In genomic region chr9:7914925-7915324, GRCm38 (mm10) we compare ENCODE assay signal across 9 mouse cellular contexts. TPM values are rescaled to one million over a fixed set of nuclear protein-coding genes. Genes with fewer than 3 reads are reported as not detected.
DNase-seq lines count a peak whose midpoint lies in the region; ATAC-seq and TF ChIP-seq lines count a peak whose summit lies in the region.
"Had no signal": no experiment of that assay in that cellular context is flagged by ENCODE, and none has a peak within 500 bp of the region (broad histone marks: within the 10 kb centered on the region; RNA-seq: fewer than 3 reads in every experiment).

No protein-coding gene starts in this region.

- H3K36me3 ChIP-seq in heart, embryonic 10.5 days, result no peaks in the 10 kb centered on the region
- H3K36me3 ChIP-seq in ES-Bruce4 (ENCODE audit: control insufficient read depth, insufficient read depth, low read length, poor library complexity, severe bottlenecking), result no peaks in the 10 kb centered on the region
- H3K36me3 ChIP-seq in forebrain, embryonic 16.5 days (ENCODE audit: control insufficient read depth, insufficient read depth), result no peaks in the 10 kb centered on the region
- no peaks in the 10 kb centered on the region for H3K36me3 ChIP-seq in liver, embryonic 12.5 days

- intact Hi-C loops in heart, postnatal 36 days (cut with DNase I), result loop anchor here (1.0 to 5.0 kb wide), 3 partner anchors 9 to 217 kb away; partner anchors contain the start of gene Cep126
- intact Hi-C loops in left cerebral cortex, postnatal 36 days (cut with DNase I), result no loop called here

- TF ChIP-seq POLR2A in ES-Bruce4 (IDR thresholded peaks at IDR 0.05; ENCODE audit: insufficient read depth, low read length), result no peak

- no peak for TF ChIP-seq CTCF in ES-Bruce4 (IDR thresholded peaks at IDR 0.05; ENCODE audit: low read depth, low read length)

- peak overlapping the region; percentile 47 for H3K4me3 ChIP-seq in heart, embryonic 10.5 days
- H3K4me3 ChIP-seq in ES-Bruce4 (ENCODE audit: low read depth, low read length), result no peak overlapping the region; the same call in 1 of the 2 replicates
- no peak overlapping the region for H3K4me3 ChIP-seq in forebrain, embryonic 16.5 days (replicated peaks; ENCODE audit: low read length)
- H3K4me3 ChIP-seq in liver, embryonic 12.5 days, result no peak overlapping the region

- no peaks in the 10 kb centered on the region for H3K27me3 ChIP-seq in heart, embryonic 10.5 days (ENCODE audit: insufficient read depth, poor library complexity, severe bottlenecking)
- H3K27me3 ChIP-seq in ES-Bruce4 (ENCODE audit: control insufficient read depth, insufficient read depth, low read length, poor library complexity, severe bottlenecking), result no peaks in the 10 kb centered on the region
- H3K27me3 ChIP-seq in forebrain, embryonic 16.5 days (replicated peaks; ENCODE audit: control insufficient read depth, insufficient read depth, low read length), result no peaks in the 10 kb centered on the region
- no peaks in the 10 kb centered on the region for H3K27me3 ChIP-seq in liver, embryonic 12.5 days (replicated peaks)

- ATAC-seq in forebrain, embryonic 16.5 days, result peak; percentile 22
- ATAC-seq in liver, embryonic 12.5 days, result no peak

- H3K4me1 ChIP-seq in heart, embryonic 10.5 days, result 0 out of 2 replicates have a peak, but pooled peaks cover 8% of the 10 kb centered on the region
- H3K4me1 ChIP-seq in ES-Bruce4 (ENCODE audit: control insufficient read depth, insufficient read depth, low read length), result no peaks in the 10 kb centered on the region
- 0 out of 2 replicates have a peak, but pooled peaks cover 3% of the 10 kb centered on the region for H3K4me1 ChIP-seq in forebrain, embryonic 16.5 days (replicated peaks; ENCODE audit: control insufficient read depth, insufficient read depth, low read length)
- H3K4me1 ChIP-seq in liver, embryonic 12.5 days, result peaks cover 22% of the 10 kb centered on the region

- H3K4me2 ChIP-seq in forebrain, embryonic 16.5 days (ENCODE audit: low read length), result peak overlapping the region; percentile 55
- peak overlapping the region; percentile 59 for H3K4me2 ChIP-seq in liver, embryonic 12.5 days

- H3K9me3 ChIP-seq in heart, embryonic 10.5 days, result no peaks in the 10 kb centered on the region
- H3K9me3 ChIP-seq in ES-Bruce4 (replicated peaks; ENCODE audit: control insufficient read depth, insufficient read depth, low read length, poor library complexity, severe bottlenecking), result 0 out of 2 replicates have a peak, but pooled peaks cover 3% of the 10 kb centered on the region
- H3K9me3 ChIP-seq in forebrain, embryonic 16.5 days (ENCODE audit: control insufficient read depth, low read length), result no peaks in the 10 kb centered on the region
- no peaks in the 10 kb centered on the region for H3K9me3 ChIP-seq in liver, embryonic 12.5 days (replicated peaks)

- no peak for TF ChIP-seq EP300 in ES-Bruce4 (IDR thresholded peaks at IDR 0.05; ENCODE audit: insufficient read depth, low read depth, low read length)

- no peak overlapping the region; the same call in 1 of the 2 replicates for H3K9ac ChIP-seq in ES-Bruce4 (ENCODE audit: low read depth, poor library complexity, severe bottlenecking)
- H3K9ac ChIP-seq in forebrain, embryonic 16.5 days (replicated peaks; ENCODE audit: low read depth, low read length), result no peak overlapping the region
- no peak overlapping the region for H3K9ac ChIP-seq in liver, embryonic 12.5 days

- 49% methylated on average over 8 of the region's 8 CpGs for WGBS in heart, embryonic 10.5 days
- WGBS in forebrain, embryonic 16.5 days, result 59% methylated on average over 8 of the region's 8 CpGs
- 54% methylated on average over 8 of the region's 8 CpGs for WGBS in liver, embryonic 12.5 days (ENCODE audit: insufficient replicate concordance)

- DNase-seq in heart, embryonic 10.5 days (ENCODE audit: low spot score), result no peak
- DNase-seq in heart, postnatal 36 days, result no peak
- DNase-seq in urinary bladder, postnatal 14 days (ENCODE audit: low spot score), result no peak
- no peak for DNase-seq in left cerebral cortex, postnatal 36 days (ENCODE audit: low spot score in 2 of 2)
- no peak for DNase-seq in spleen, adult 18-20 months

- peak overlapping the region; percentile 81; the same call in 1 of the 2 replicates for H3K27ac ChIP-seq in heart, embryonic 10.5 days
- peak overlapping the region; percentile 93 for H3K27ac ChIP-seq in ES-Bruce4 (ENCODE audit: insufficient read depth, low read length)
- no peak overlapping the region for H3K27ac ChIP-seq in forebrain, embryonic 16.5 days (ENCODE audit: low read length)
- H3K27ac ChIP-seq in liver, embryonic 12.5 days, result no peak overlapping the region
- H3K27ac ChIP-seq: macrophage had no signal

RNA-seq across cellular contexts. Expression of gene Birc3, which starts 41.9 kb away (rescaled TPM):
- 4.9 and 5.2 TPM in 2 replicates for polyA plus RNA-seq in heart, embryonic 10.5 days (2016; fragmentation: Nextera tagmentation; extraction: Ambion mirVana)
- total RNA-seq in heart, postnatal 36 days (2021), result 1 to 10 TPM; 6.8 to 9.4 TPM
- polyA plus RNA-seq in ES-Bruce4 (2011; ENCODE audit: insufficient read depth, insufficient read length, low read depth, missing spikeins), result 6.0 and 9.6 TPM in 2 replicates
- polyA plus RNA-seq in forebrain, embryonic 16.5 days (2015; fragmentation: Nextera tagmentation; extraction: Ambion mirVana), result 1.9 and 2.0 TPM in 2 replicates
- 6.7 and 6.9 TPM in 2 replicates for polyA plus RNA-seq in liver, embryonic 12.5 days (2016; fragmentation: Nextera tagmentation; extraction: Ambion mirVana)
- 1 to 10 TPM; 2.4 to 2.6 TPM for total RNA-seq in left cerebral cortex, postnatal 36 days (2021)

Comparison
In these comparisons a context has a peak if more than half of its experiments do, and no peak if none do; other contexts are left out.
1. H3K27ac ChIP-seq: peak in heart, embryonic 10.5 days (single experiment) and ES-Bruce4 (single experiment); none in forebrain, embryonic 16.5 days (single experiment) and liver, embryonic 12.5 days (single experiment).